Mouse (Mus musculus) CH12.LX (cell line): ENCODE data around the gene Kank1.

Source experiments
- CTCF ChIP-seq, 2 experiments: IDR thresholded peaks in 1 of 2; conservative IDR thresholded peaks in 1 of 2; 2 replicates each; pipeline ENCODE4 v1.5.1; 2011 to 2012; ENCODE audit warnings: low read depth in 2 of 2, low read length in 2 of 2, improper control_type of control experiment in 1 of 2, inconsistent platforms in 1 of 2, mild to moderate bottlenecking in 1 of 2, moderate library complexity in 1 of 2
- E2F4 ChIP-seq: IDR thresholded peaks from 2 replicates; pipeline ENCODE4 v1.6.1; 2011; ENCODE audit warnings: low read depth, low read length, improper control_type of control experiment; ENCODE audit not compliant: insufficient replicate concordance
- ELF1 ChIP-seq: IDR thresholded peaks from 2 replicates; pipeline ENCODE4 v1.6.1; 2014; ENCODE audit warnings: low read depth, mild to moderate bottlenecking, inconsistent platforms, low read length, improper control_type of control experiment
- EP300 ChIP-seq: IDR thresholded peaks from 2 replicates; pipeline ENCODE4 v1.6.1; 2011; ENCODE audit warnings: low read length, improper control_type of control experiment
- IRF4 ChIP-seq: IDR thresholded peaks from 2 replicates; pipeline ENCODE4 v1.6.1; 2014; ENCODE audit warnings: low read depth, mild to moderate bottlenecking, inconsistent platforms, low read length, improper control_type of control experiment
- MAFK ChIP-seq: IDR thresholded peaks from 2 replicates; pipeline ENCODE4 v1.6.1; 2011; ENCODE audit warnings: low read length, improper control_type of control experiment; ENCODE audit not compliant: insufficient replicate concordance
- MEF2A ChIP-seq: IDR thresholded peaks from 2 replicates; pipeline ENCODE4 v1.6.1; 2014; ENCODE audit warnings: low read depth, mild to moderate bottlenecking, inconsistent platforms, low read length, improper control_type of control experiment, borderline replicate concordance
- MYC ChIP-seq: IDR thresholded peaks from 2 replicates; pipeline ENCODE4 v1.6.1; 2011; ENCODE audit warnings: low read depth, mild to moderate bottlenecking, improper control_type of control experiment, low read length
- NRF1 ChIP-seq: IDR thresholded peaks from 2 replicates; pipeline ENCODE4 v1.6.1; 2014; ENCODE audit warnings: low read depth, mild to moderate bottlenecking, inconsistent platforms, low read length, improper control_type of control experiment, moderate library complexity
- POLR2A ChIP-seq: IDR thresholded peaks from 2 replicates; pipeline ENCODE4 v1.6.1; 2011; ENCODE audit warnings: low read depth, mild to moderate bottlenecking, improper control_type of control experiment, low read length
- POLR2AphosphoS2 ChIP-seq: IDR thresholded peaks from 2 replicates; pipeline ENCODE4 v1.6.1; 2011; ENCODE audit warnings: low read depth, low read length, improper control_type of control experiment
- SIN3A ChIP-seq: IDR thresholded peaks from 2 replicates; pipeline ENCODE4 v1.6.1; 2012; ENCODE audit warnings: low read length, improper control_type of control experiment, inconsistent platforms
- SMC3 ChIP-seq: IDR thresholded peaks from 2 replicates; pipeline ENCODE4 v1.6.1; 2011; ENCODE audit warnings: low read depth, low read length, improper control_type of control experiment
- TCF12 ChIP-seq: IDR thresholded peaks from 2 replicates; pipeline ENCODE4 v1.6.1; 2014; ENCODE audit warnings: low read depth, mild to moderate bottlenecking, inconsistent platforms, low read length, improper control_type of control experiment

DNA sequence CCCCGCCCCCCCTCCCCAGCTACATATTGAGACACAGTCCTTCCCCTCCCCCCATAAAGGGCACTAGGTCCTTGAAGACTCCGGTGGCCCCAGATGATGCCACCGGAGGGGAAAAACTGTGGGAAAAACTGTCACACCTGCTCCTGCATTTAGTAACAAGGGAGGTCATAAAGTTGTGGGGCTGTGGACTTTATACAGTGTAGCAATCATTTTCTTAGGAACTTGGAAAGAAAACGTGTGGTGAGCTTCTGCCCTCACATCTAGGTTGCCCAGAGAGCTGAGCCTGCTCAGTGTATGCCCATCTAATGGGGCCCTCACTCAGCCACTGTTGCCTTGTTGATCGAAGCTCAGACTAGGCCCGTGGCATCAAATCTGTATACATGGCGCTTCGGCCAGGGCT, 9.3 kb downstream of the Kank1 start:
- no peak for TF ChIP-seq CTCF (conservative IDR thresholded peaks at IDR 0.05 in 1 of 2, IDR thresholded peaks at IDR 0.05 in 1 of 2; ENCODE audit: low read depth in 2 of 2, low read length in 2 of 2)
- no peak for TF ChIP-seq POLR2A
- TF ChIP-seq NRF1, result no peak
- TF ChIP-seq MEF2A, result no peak
- TF ChIP-seq IRF4, result no peak
- no peak for TF ChIP-seq MAFK
- no peak for TF ChIP-seq EP300
- TF ChIP-seq SIN3A, result no peak
- TF ChIP-seq SMC3, result no peak
- TF ChIP-seq TCF12, result no peak
- TF ChIP-seq E2F4, result no peak
- no peak for TF ChIP-seq MYC
- TF ChIP-seq POLR2AphosphoS2, result no peak
- TF ChIP-seq ELF1, result no peak
